Mouse (Mus musculus) cerebellum, adult 2 months (tissue): ENCODE data around the gene Pate1. TPM values are rescaled to one million over a fixed set of nuclear protein-coding genes. Genes with fewer than 3 reads are reported as not detected.

ENCODE experiments used
- DNase-seq, 2 experiments: peaks; one replicate each; pipeline ENCODE4 v3.0.0; 2021
- H3K27ac ChIP-seq: fragments of 200-500 bp; 2 replicates; pipeline ENCODE4 v1.5.1; 2012; ENCODE audit warnings: low read length, control low read depth, inconsistent platforms; ENCODE audit not compliant: insufficient read depth
- H3K27me3 ChIP-seq: fragments of 200-500 bp; 2 replicates; pipeline ENCODE4 v1.6.1; 2012; ENCODE audit warnings: inconsistent platforms, mild to moderate bottlenecking, low read length, moderate library complexity; ENCODE audit not compliant: control insufficient read depth, insufficient read depth
- H3K4me1 ChIP-seq: fragments of 200-500 bp; 2 replicates; pipeline ENCODE4 v1.6.1; 2011; ENCODE audit warnings: low read length; ENCODE audit not compliant: control insufficient read depth, insufficient read depth
- H3K4me3 ChIP-seq: fragments of 200-500 bp; replicated peaks from 2 replicates; pipeline ENCODE3; 2011; ENCODE audit warnings: mild to moderate bottlenecking, low read depth, low read length, control low read depth; ENCODE audit not compliant: insufficient read depth
- CTCF ChIP-seq: fragments of 200-500 bp; IDR thresholded peaks from 2 replicates; pipeline ENCODE4 v1.5.1; 2011; ENCODE audit warnings: low read depth, mild to moderate bottlenecking, control low read depth, low read length, moderate library complexity, borderline replicate concordance; ENCODE audit not compliant: insufficient read depth
- POLR2A ChIP-seq: fragments of 200-500 bp; IDR thresholded peaks from 2 replicates; pipeline ENCODE4 v1.6.1; 2011; ENCODE audit warnings: low read length, control low read depth, borderline replicate concordance; ENCODE audit not compliant: insufficient read depth
- WGBS: fragments of 180-500 bp; shearing (Covaris S2); methylation state at CpG from one replicate; pipeline ENCODE4 v1.1.7; 2018; 5-methylcytosine and 5-hydroxymethylcytosine counted together
- polyA plus RNA-seq: library from polyadenylated mRNA; depleted of rRNA; stranded (reverse); fragments of >200 nt; gene quantifications from 2 replicates; pipeline ENCODE4 v1.2.3, GENCODE M21; 2012; rRNA removed

The Pate1 gene
- not detected in 2 replicates for polyA plus RNA-seq

DNA sequence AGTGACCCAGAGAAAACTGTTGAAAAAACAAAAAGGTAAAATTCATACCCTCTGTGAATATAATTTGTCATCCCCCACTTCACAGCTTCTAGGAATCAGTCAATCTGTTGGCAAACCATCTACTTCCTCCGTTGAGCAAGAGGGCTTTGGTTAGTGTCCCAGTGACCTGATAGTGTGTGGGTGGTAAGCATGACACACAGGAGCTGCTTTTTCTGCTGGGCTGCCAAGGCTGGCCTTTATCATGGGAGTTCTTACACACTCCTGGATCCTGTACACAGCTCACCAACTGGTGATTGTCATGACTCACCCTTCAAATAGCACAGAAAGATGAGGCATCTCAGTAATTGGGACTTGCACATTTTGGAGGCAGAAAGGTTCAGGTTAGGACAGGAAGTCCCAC lies at the start of gene Pate1:
Gene Pate1, minus strand, starts transcription at position 378 of the 400 bp plus-strand sequence.
- no peak for TF ChIP-seq CTCF
- no peak for TF ChIP-seq POLR2A
- Histone ChIP-seq H3K27me3 (no peaks in the 10 kb centered on the region; the same call in 1 of the 2 replicates), H3K4me3 (no peak within 1 kb of the TSS), H3K27ac (no peak within 1 kb of the TSS), H3K4me1 (no peaks in the 10 kb centered on the region)
- no peak for DNase-seq
- 34% methylated on average over 1 of the region's 1 CpGs for WGBS

DNA sequence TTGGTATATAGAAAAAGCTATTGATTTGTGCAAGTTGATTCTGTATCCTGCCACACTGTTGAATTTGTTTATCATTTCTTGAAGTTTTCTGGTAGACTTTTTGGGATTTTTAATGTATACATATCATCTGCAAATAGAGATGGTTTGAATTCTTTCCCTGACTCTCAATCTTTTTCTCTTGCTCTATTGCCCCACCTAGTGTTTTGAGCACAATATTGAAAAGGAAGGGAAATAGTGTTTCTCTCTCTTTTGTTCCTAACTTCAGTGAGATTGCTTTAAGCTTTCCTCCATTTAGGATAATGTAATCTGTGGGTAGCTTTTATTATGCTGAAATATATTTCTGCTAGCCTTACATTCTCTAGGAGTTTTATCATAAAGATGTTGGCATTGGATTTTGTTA lies 20.1 kb upstream of the Pate1 start:
- Histone ChIP-seq H3K27me3 (no peaks in the 10 kb centered on the region), H3K4me3 (no peak overlapping the region), H3K4me1 (no peaks in the 10 kb centered on the region), H3K27ac (no peak overlapping the region)
- DNase-seq, result no peak
- TF ChIP-seq CTCF (no peak), POLR2A (no peak)

DNA sequence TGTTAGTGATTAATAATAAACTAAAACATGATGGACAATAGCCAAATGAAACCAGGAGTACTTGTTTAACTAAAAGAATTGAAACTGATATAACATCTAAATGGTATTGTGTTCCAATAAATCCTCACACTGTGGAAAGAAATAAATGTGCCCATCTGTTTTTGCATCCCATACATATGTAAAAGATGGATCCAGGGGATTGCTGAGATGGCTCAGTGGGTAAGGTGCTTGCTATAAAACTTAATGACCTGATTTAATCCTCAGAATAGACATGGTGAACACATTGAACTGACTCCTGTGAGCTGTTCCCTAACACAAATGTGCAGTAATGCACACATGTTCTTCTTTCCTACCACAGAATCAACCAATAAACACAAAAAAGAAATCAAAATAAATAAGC lies 4.7 kb upstream of the Pate1 start:
- DNase-seq, result no peak
- Histone ChIP-seq H3K27ac (no peak overlapping the region), H3K27me3 (no peaks in the 10 kb centered on the region; the same call in 1 of the 2 replicates), H3K4me1 (no peaks in the 10 kb centered on the region), H3K4me3 (no peak overlapping the region)
- TF ChIP-seq POLR2A, result no peak
- no peak for TF ChIP-seq CTCF

DNA sequence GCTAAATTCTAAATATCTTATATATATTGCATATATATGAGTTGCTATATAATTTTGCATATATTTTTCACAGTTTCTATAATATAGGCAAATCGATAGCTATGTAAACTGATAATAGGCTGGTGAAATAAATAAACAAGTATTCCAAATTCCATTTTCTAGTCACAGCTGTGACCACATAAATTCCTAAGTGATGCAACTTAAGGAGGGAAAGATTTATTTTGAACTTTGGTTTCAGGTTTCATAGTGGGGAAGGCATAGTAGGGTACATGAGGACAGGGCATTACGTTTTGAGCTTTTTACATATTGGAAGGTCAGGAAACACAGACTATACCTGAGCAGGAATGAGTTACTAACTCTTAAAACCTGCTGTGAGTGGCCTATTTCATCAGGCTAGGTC lies 13.6 kb downstream of the Pate1 start:
- Histone ChIP-seq H3K27ac (no peak overlapping the region), H3K27me3 (no peaks in the 10 kb centered on the region), H3K4me3 (no peak overlapping the region), H3K4me1 (no peaks in the 10 kb centered on the region)
- TF ChIP-seq CTCF, result no peak
- no peak for TF ChIP-seq POLR2A
- DNase-seq, result no peak
- 77% methylated on average over 2 of the region's 2 CpGs for WGBS

DNA sequence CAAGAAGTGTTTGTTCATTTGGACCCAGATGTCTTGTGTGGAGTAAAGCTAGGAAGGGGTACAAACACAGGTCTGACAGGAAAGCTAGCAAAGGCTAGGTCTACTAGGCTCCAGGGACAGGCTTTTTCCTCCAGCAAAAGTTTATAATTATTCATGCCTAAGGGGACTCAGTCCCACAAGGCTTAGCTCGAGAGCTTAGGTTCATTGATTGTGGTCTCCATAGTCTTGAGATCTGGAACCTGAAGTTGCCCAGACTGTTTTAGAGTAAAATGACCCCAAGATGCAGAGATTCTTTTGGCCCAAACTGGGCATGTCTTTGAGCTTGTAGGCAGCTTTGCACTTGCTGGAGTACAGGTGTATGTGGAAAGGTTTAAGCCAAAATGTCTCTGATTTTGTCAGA lies 39.1 kb downstream of the Pate1 start, which contains the start of gene Pate3:
Gene Pate3, minus strand, starts transcription at position 101 of the 400 bp plus-strand sequence.
- H3K27ac ChIP-seq, result no peak within 1 kb of the TSS
- no peaks in the 10 kb centered on the region for H3K27me3 ChIP-seq
- H3K4me1 ChIP-seq, result no peaks in the 10 kb centered on the region
- no peak for TF ChIP-seq CTCF
- no peak for TF ChIP-seq POLR2A
- H3K4me3 ChIP-seq, result no peak within 1 kb of the TSS
- DNase-seq, result no peak
- 49% methylated on average over 1 of the region's 1 CpGs for WGBS

Other genes with a start within 250 kb of the Pate1 start
- not detected in 2 replicates for gene Gm1113, start 169.1 kb downstream of the Pate1 start, polyA plus RNA-seq
- gene Ddx25, start 128.9 kb downstream of the Pate1 start, polyA plus RNA-seq, result 19.2 TPM in 2 replicates
- gene Pus3, start 128.8 kb downstream of the Pate1 start, polyA plus RNA-seq, result 13.1 and 13.7 TPM in 2 replicates
- gene Pate2, start 117.1 kb downstream of the Pate1 start, polyA plus RNA-seq, result 0.31 and 0.32 TPM in 2 replicates
- gene Hyls1, start 117.0 kb downstream of the Pate1 start, polyA plus RNA-seq, result 7.7 and 8.6 TPM in 2 replicates
- not detected in 2 replicates for gene Pate4, start 75.4 kb downstream of the Pate1 start, polyA plus RNA-seq
- not detected in 2 replicates for gene Pate3, start 39.2 kb downstream of the Pate1 start, polyA plus RNA-seq
- gene Gm17677, start 53.7 kb upstream of the Pate1 start, polyA plus RNA-seq, result not detected in 2 replicates
- not detected in 2 replicates for gene Gm17727, start 90.7 kb upstream of the Pate1 start, polyA plus RNA-seq
- not detected in 2 replicates for gene Gm27235, start 102.7 kb upstream of the Pate1 start, polyA plus RNA-seq
- gene D730048I06Rik, start 102.7 kb upstream of the Pate1 start, polyA plus RNA-seq, result not detected in 2 replicates
- not detected in 2 replicates for gene 9230110F15Rik, start 156.8 kb upstream of the Pate1 start, polyA plus RNA-seq
- not detected in 2 replicates for gene 9230113P08Rik, start 221.0 kb upstream of the Pate1 start, polyA plus RNA-seq